Mouse (Mus musculus): ENCODE results near the gene Igf1r. TPM values are rescaled to one million over a fixed set of nuclear protein-coding genes. Genes with fewer than 3 reads are reported as not detected.

Gene Igf1r
- polyA plus RNA-seq, 1 experiment from 2014 or later, result 9.5 TPM

DNA sequence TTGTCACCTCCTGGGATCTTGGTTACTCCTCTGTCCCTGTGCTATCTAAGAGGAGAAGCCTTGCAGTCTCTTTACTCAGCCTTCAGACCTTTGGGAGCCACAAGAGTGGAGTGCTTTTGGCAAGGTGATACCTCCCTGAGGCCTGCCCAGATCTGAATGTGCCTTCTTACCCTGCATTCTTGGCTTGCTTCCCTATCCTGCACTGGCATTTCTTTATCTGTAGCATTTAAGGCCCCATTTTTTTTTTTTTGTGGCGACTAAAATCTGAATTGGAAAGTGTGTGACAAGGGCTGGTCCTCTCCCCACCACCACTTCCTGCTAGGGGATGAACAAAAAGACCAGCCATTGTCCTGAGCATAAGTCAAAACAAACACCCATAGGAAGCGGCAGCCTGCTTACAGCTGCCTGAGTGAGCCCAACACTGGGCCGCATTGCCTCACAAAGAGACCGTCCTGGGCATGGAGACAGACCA lies 133.3 kb downstream of the Igf1r start:
- 56% methylated on average over 4 of the region's 4 CpGs for WGBS
- Histone ChIP-seq H3K4me1 (ENCODE audit: control insufficient read depth, insufficient read depth, low read length) (peaks cover 20% of the 10 kb centered on the region), H3K4me2 (ENCODE audit: low read depth, low read length) (no peak overlapping the region), H3K9me3 (ENCODE audit: control insufficient read depth, low read length) (no peaks in the 10 kb centered on the region), H3K36me3 (ENCODE audit: control insufficient read depth, insufficient read depth, low read length) (no peaks in the 10 kb centered on the region), H3K27ac (ENCODE audit: low read length) (peak overlapping the region; percentile 12; the same call in 1 of the 2 replicates), H3K9ac (ENCODE audit: low read depth, low read length) (no peak overlapping the region), H3K4me3 (ENCODE audit: low read length) (no peak overlapping the region), H3K27me3 (replicated peaks; ENCODE audit: control insufficient read depth, insufficient read depth, low read length) (no peaks in the 10 kb centered on the region)
- ATAC-seq, result peak; percentile 50

DNA sequence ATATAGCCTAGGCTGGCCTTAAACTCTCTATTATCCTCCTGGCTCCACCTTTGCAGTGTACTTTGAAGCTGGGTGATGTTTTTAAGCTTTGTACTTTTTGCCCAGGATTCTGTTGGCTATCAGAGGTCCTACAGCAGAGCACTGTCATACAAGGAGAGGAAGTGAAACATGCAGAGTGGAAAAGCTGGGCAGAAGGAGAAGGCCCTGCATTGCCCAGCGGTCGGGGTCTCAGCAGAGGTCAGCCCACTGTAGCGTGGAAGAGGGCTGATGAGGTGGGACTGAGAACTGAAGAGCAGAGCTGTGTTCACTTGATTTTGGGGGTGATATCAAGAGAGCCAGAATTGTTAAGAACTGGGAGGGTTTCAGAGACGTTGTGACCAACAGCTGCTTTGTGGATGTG lies 134.9 kb downstream of the Igf1r start:
- H3K4me3 ChIP-seq (ENCODE audit: low read length), result no peak overlapping the region
- H3K4me2 ChIP-seq (ENCODE audit: low read depth, low read length), result no peak overlapping the region
- no peak overlapping the region for H3K9ac ChIP-seq (ENCODE audit: low read depth, low read length)
- WGBS, result 78% methylated on average over 4 of the region's 4 CpGs
- H3K9me3 ChIP-seq (ENCODE audit: control insufficient read depth, low read length), result no peaks in the 10 kb centered on the region
- no peaks in the 10 kb centered on the region for H3K36me3 ChIP-seq (ENCODE audit: control insufficient read depth, insufficient read depth, low read length)
- no peak for ATAC-seq
- no peak overlapping the region for H3K27ac ChIP-seq (ENCODE audit: low read length)
- H3K27me3 ChIP-seq (replicated peaks; ENCODE audit: control insufficient read depth, insufficient read depth, low read length), result no peaks in the 10 kb centered on the region
- peaks cover 20% of the 10 kb centered on the region for H3K4me1 ChIP-seq (ENCODE audit: control insufficient read depth, insufficient read depth, low read length)

DNA sequence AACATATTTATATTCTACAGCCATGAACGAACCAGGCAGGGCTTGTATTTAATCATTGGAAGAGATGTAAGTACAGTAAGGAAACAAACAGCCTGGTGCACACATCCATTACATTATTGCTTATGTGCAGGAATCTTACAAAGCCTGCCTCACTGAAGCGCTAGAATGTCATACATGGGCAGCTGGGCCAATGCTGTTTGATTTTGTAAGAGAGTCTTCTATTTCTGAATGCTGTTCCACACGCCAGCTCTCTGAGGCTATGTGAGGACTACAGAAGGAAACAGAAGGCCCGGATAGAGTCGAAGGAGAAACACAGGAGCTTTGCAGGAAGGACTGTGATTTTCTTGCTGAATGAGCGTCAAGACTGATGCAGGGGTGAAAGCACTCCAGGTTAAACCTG lies 136.2 kb downstream of the Igf1r start:
- 77% methylated on average over 6 of the region's 6 CpGs for WGBS
- Histone ChIP-seq H3K9me3 (ENCODE audit: control insufficient read depth, low read length) (no peaks in the 10 kb centered on the region), H3K27me3 (replicated peaks; ENCODE audit: control insufficient read depth, insufficient read depth, low read length) (no peaks in the 10 kb centered on the region), H3K36me3 (ENCODE audit: control insufficient read depth, insufficient read depth, low read length) (no peaks in the 10 kb centered on the region), H3K9ac (ENCODE audit: low read depth, low read length) (no peak overlapping the region), H3K4me3 (ENCODE audit: low read length) (no peak overlapping the region), H3K4me1 (ENCODE audit: control insufficient read depth, insufficient read depth, low read length) (peaks cover 24% of the 10 kb centered on the region), H3K4me2 (ENCODE audit: low read depth, low read length) (no peak overlapping the region), H3K27ac (ENCODE audit: low read length) (no peak overlapping the region)
- ATAC-seq, result no peak

DNA sequence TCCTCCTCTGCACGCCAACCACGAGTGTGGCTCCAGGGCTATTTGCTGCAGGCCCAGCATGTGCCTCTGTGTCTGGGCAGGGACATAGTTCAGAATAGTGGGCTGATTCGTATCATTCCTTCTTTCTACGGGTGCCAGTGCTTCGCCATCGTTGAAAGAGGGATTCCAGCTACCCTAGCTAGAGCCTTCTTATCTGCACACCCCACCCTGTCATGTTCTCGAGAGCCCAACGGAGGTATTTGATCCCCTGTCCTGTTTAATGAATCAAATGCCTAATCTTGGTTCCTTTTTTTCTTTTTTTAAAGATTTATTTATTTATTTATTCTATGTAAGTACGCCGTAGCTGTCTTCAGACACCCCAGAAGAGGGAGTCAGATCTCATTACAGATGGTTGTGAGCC lies 137.1 kb downstream of the Igf1r start:
- no peak for ATAC-seq
- no peak overlapping the region for H3K4me2 ChIP-seq (ENCODE audit: low read depth, low read length)
- no peaks in the 10 kb centered on the region for H3K27me3 ChIP-seq (replicated peaks; ENCODE audit: control insufficient read depth, insufficient read depth, low read length)
- peaks cover 27% of the 10 kb centered on the region for H3K4me1 ChIP-seq (ENCODE audit: control insufficient read depth, insufficient read depth, low read length)
- H3K36me3 ChIP-seq (ENCODE audit: control insufficient read depth, insufficient read depth, low read length), result no peaks in the 10 kb centered on the region
- H3K27ac ChIP-seq (ENCODE audit: low read length), result no peak overlapping the region
- WGBS, result 86% methylated on average over 10 of the region's 10 CpGs
- no peak overlapping the region for H3K4me3 ChIP-seq (ENCODE audit: low read length)
- no peak overlapping the region for H3K9ac ChIP-seq (ENCODE audit: low read depth, low read length)
- no peaks in the 10 kb centered on the region for H3K9me3 ChIP-seq (ENCODE audit: control insufficient read depth, low read length)

DNA sequence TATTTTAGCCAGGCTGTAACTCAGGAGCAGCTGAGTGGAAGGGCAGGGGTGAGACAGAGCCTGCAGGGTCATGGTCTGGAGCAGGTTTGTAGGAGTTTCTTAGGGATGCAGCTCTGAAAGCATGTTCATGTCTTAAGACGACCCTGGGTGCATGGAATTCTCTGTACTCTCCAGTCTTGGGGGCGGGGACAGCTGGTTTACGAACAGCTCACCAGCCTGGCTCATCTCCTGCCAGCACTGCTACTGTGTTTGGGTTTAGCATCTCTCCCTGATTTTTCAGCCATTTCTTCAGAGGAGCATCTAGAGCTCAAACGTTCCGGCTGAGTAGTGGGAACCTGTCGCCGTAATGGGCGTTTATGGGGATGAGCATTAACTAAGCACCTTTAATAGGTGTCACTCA lies 137.9 kb downstream of the Igf1r start:
- Histone ChIP-seq H3K27ac (ENCODE audit: low read length) (no peak overlapping the region), H3K4me3 (ENCODE audit: low read length) (no peak overlapping the region), H3K9ac (ENCODE audit: low read depth, low read length) (no peak overlapping the region), H3K4me2 (ENCODE audit: low read depth, low read length) (no peak overlapping the region), H3K4me1 (ENCODE audit: control insufficient read depth, insufficient read depth, low read length) (peaks cover 23% of the 10 kb centered on the region), H3K36me3 (ENCODE audit: control insufficient read depth, insufficient read depth, low read length) (no peaks in the 10 kb centered on the region), H3K9me3 (ENCODE audit: control insufficient read depth, low read length) (no peaks in the 10 kb centered on the region), H3K27me3 (replicated peaks; ENCODE audit: control insufficient read depth, insufficient read depth, low read length) (no peaks in the 10 kb centered on the region)
- 73% methylated on average over 8 of the region's 8 CpGs for WGBS
- no peak for ATAC-seq

DNA sequence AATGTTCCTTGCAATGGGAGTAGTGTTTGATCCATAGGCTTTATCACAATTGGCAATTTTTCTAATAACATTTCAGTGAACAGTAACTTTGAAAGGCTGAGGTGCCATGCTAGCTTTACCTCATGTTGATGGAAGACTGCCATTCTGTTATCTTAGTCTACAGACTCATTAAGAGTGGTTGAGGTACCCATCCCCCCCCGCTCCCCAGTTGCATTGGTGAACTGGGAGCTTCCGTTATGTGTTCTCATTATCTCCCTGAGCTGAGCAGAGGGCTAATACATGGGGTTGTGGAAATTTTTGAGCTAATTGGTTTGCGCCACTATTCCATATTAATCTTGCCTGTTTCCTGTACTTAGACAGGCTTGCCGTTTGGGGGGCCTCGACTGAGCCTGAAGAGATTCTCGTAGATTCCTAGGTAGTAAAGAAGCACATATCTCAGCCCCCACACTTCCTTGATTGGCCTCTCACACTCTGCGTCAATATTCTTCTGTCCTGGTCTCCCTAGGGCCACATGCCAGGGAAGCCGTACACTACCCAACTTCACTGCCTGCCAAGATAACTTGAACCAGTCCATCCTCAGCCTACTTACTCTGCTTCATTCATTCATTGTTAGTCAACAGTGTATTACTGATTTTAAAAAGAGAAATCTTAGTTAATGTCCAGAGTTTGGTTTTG lies 139.8 kb downstream of the Igf1r start:
- H3K4me1 ChIP-seq (ENCODE audit: control insufficient read depth, insufficient read depth, low read length), result peaks cover 12% of the 10 kb centered on the region
- H3K27ac ChIP-seq (ENCODE audit: low read length), result no peak overlapping the region
- no peak overlapping the region for H3K4me3 ChIP-seq (ENCODE audit: low read length)
- H3K9ac ChIP-seq (ENCODE audit: low read depth, low read length), result no peak overlapping the region
- H3K27me3 ChIP-seq (replicated peaks; ENCODE audit: control insufficient read depth, insufficient read depth, low read length), result no peaks in the 10 kb centered on the region
- H3K4me2 ChIP-seq (ENCODE audit: low read depth, low read length), result no peak overlapping the region
- no peak for ATAC-seq
- WGBS, result 75% methylated on average over 8 of the region's 8 CpGs
- no peaks in the 10 kb centered on the region for H3K36me3 ChIP-seq (ENCODE audit: control insufficient read depth, insufficient read depth, low read length)
- H3K9me3 ChIP-seq (ENCODE audit: control insufficient read depth, low read length), result no peaks in the 10 kb centered on the region

DNA sequence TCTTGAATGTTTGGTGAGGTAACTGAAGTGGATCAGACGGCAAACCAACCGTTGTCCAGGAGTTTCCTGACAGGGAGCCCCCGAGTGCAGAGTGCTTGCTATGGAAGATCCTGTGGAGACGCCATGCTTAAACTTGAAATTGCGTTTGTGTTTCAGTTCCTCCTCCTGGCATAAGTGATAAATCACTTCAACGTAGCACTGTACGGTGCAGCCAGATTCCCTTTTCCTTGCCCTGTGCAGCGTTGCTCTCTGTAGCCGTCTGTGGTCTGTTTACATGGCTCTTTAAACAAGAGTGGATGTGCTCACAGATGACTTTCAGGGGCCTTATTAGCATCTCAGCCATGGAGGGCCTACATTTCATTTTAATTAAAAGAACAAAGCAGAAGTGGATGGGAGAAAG lies 141.2 kb downstream of the Igf1r start:
- H3K4me1 ChIP-seq (ENCODE audit: control insufficient read depth, insufficient read depth, low read length), result peaks cover 12% of the 10 kb centered on the region
- ATAC-seq, result peak; percentile 53; the same call in 1 of the 2 replicates
- WGBS, result 31% methylated on average over 9 of the region's 9 CpGs

DNA sequence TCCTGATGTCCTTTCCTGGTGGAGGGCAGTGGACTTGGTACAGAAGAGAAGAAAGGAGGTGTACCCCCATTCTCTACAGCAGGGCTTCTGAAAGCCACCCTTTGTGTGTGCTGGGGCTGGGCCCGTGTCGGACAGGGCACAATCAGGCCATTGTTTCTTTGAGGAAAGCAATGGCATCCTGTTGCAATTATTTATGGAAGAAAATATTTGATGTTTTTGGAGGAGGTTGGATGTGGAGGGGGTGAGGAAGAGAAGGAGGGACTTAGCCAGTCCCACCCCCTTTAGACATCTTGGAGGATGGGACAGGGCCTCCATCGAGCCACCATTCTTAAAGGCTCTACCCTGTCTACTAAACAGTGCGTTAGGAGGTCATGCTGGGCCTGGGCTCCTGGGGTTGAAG lies 142.9 kb downstream of the Igf1r start:
- H3K9ac ChIP-seq (ENCODE audit: low read depth, low read length), result no peak overlapping the region
- H3K27me3 ChIP-seq (replicated peaks; ENCODE audit: control insufficient read depth, insufficient read depth, low read length), result no peaks in the 10 kb centered on the region
- H3K4me1 ChIP-seq (ENCODE audit: control insufficient read depth, insufficient read depth, low read length), result peaks cover 8% of the 10 kb centered on the region; the same call in 1 of the 2 replicates
- no peak overlapping the region for H3K4me3 ChIP-seq (ENCODE audit: low read length)
- H3K27ac ChIP-seq (ENCODE audit: low read length), result no peak overlapping the region
- WGBS, result 77% methylated on average over 4 of the region's 4 CpGs
- H3K36me3 ChIP-seq (ENCODE audit: control insufficient read depth, insufficient read depth, low read length), result no peaks in the 10 kb centered on the region
- H3K4me2 ChIP-seq (ENCODE audit: low read depth, low read length), result no peak overlapping the region
- ATAC-seq, result no peak
- H3K9me3 ChIP-seq (ENCODE audit: control insufficient read depth, low read length), result no peaks in the 10 kb centered on the region

More for the DNA sequence above, 141.2 kb downstream of the Igf1r start:
- no peak overlapping the region for H3K27ac ChIP-seq (ENCODE audit: low read length)
- no peak overlapping the region for H3K9ac ChIP-seq (ENCODE audit: low read depth, low read length)
- no peaks in the 10 kb centered on the region for H3K27me3 ChIP-seq (replicated peaks; ENCODE audit: control insufficient read depth, insufficient read depth, low read length)
- no peak overlapping the region for H3K4me2 ChIP-seq (ENCODE audit: low read depth, low read length)
- H3K4me3 ChIP-seq (ENCODE audit: low read length), result no peak overlapping the region
- no peaks in the 10 kb centered on the region for H3K9me3 ChIP-seq (ENCODE audit: control insufficient read depth, low read length)
- no peaks in the 10 kb centered on the region for H3K36me3 ChIP-seq (ENCODE audit: control insufficient read depth, insufficient read depth, low read length)

DNA sequence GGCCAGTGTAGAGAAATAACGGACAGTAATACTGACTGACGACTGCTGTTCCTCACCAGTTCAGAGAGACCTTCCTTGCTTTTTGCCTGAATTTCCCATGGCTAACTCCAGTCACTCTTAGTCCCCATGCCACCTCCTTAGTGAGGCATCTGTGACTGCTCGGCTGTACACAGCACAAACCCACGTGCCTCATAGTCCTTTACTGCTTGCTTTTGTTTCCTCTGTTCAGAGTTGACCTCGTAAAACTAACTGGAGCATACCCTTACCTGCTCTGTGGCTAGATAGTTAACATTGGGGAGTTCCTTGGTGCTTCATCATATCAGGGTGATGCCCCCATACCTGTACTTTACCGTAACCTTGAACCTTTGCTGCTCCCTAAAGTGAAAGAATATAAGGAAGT lies 143.8 kb downstream of the Igf1r start:
- no peak overlapping the region for H3K4me3 ChIP-seq (ENCODE audit: low read length)
- H3K27me3 ChIP-seq (replicated peaks; ENCODE audit: control insufficient read depth, insufficient read depth, low read length), result no peaks in the 10 kb centered on the region
- peaks cover 8% of the 10 kb centered on the region; the same call in 1 of the 2 replicates for H3K4me1 ChIP-seq (ENCODE audit: control insufficient read depth, insufficient read depth, low read length)
- no peaks in the 10 kb centered on the region for H3K9me3 ChIP-seq (ENCODE audit: control insufficient read depth, low read length)
- no peak overlapping the region for H3K9ac ChIP-seq (ENCODE audit: low read depth, low read length)
- ATAC-seq, result no peak
- 80% methylated on average over 6 of the region's 6 CpGs for WGBS
- no peak overlapping the region for H3K27ac ChIP-seq (ENCODE audit: low read length)
- H3K36me3 ChIP-seq (ENCODE audit: control insufficient read depth, insufficient read depth, low read length), result no peaks in the 10 kb centered on the region
- H3K4me2 ChIP-seq (ENCODE audit: low read depth, low read length), result no peak overlapping the region
